Mouse (Mus musculus): ENCODE results near the gene Krt16.

- TF ChIP-seq POLR2A (IDR thresholded peaks at IDR 0.05; ENCODE audit: control insufficient read depth, extremely low read depth, insufficient read depth, low read length, poor library complexity) = no peak
- no peak for TF ChIP-seq CTCF (IDR thresholded peaks at IDR 0.05; ENCODE audit: borderline replicate concordance, control insufficient read depth, extremely low read depth, insufficient read depth, low read length, poor library complexity)
Observed at GRCm38 (mm10) chr11:100277726-100278480, 29.2 kb upstream of the Krt16 start.
